Mouse (Mus musculus) splenic B cell, adult 2 months (primary cell): ENCODE data around the gene Ywhaq.
"Not testable (repeated sequence)": the region's sequence is repeated elsewhere in the genome, so short reads cannot be mapped to it uniquely, and the experiment has no call there.

Source experiments
- DNase-seq: peaks from one replicate; pipeline ENCODE4 v3.0.0-alpha.2; 2011; ENCODE audit warnings: low read depth, low spot score
- H3K27me3 ChIP-seq: 2 replicates; pipeline ENCODE4 v1.6.1; 2012; ENCODE audit warnings: mild to moderate bottlenecking, low read length, moderate library complexity, mixed read lengths; ENCODE audit not compliant: control insufficient read depth, poor library complexity, insufficient read depth, severe bottlenecking
- H3K36me3 ChIP-seq: 2 replicates; pipeline ENCODE4 v1.6.1; 2012; ENCODE audit warnings: mild to moderate bottlenecking, low read length, moderate library complexity, mixed read lengths; ENCODE audit not compliant: control insufficient read depth, poor library complexity, insufficient read depth, severe bottlenecking

Gene Ywhaq

DNA sequence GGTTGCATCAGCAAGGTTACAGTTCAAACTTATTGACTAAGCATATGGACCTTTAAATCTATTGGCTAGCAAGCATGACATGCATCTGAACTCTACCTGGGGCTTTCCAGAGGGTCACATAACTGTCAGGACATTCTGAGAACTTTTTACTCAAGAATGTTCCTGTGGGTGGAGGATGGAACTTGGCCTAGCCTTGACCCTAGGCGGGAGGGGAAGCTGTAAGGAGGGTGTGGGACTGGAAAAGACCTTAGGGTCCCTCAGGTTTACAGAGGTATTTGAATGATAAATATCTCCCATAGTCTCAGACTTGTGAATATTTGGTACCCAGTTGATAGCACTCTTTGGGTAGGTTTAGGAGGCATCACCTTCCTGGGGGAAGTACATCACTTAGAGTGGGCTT lies 11.6 kb upstream of the Ywhaq start:
- H3K27me3 ChIP-seq: no peaks in the 10 kb centered on the region
- DNase-seq: no peak
- no peaks in the 10 kb centered on the region for H3K36me3 ChIP-seq

DNA sequence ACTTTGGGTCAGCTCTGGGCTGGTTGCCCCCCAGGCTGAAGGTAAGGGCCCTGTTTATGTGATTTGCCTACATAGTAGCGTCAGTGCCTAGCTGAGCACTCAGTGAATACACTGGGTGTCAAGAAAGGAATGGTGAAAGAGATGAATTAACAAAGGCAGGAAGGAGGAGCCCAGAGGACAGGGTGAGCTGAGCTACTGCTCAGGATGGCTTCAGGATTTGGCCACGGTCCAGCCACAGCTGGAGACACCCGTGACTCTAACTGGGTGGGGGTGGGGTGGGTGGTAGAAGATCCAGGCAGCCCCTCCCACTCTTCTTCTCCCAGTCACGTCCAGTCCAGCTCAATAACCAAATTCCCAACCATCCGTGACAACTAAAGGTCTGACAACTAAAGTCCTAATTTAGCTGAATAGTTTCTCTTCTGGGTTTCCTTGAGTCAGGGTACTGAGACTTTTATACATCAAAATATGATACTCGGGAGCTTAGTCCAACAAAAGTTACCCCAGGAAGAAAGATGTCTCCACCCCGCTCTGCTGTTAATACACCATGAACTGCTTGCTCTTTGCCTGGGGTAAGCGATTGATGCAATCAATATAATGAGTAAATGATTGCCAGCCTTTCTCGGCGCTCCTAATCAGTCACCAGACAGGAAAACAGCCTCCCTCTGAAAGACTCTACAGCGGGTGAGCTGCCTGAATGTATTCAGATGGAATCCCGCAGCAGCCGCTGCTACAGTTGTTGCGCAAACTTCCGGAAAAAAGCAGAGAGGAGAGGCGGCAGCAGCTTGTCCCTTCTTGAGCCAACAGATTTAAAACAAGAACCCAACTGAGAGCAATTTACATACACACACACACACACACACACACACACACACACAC lies 8.9 kb upstream of the Ywhaq start:
- peak; percentile 27 for DNase-seq
- H3K36me3 ChIP-seq: no peaks in the 10 kb centered on the region
- H3K27me3 ChIP-seq: no peaks in the 10 kb centered on the region

- no peak for DNase-seq
- Histone ChIP-seq H3K27me3 (no peaks in the 10 kb centered on the region), H3K36me3 (no peaks in the 10 kb centered on the region)
Observed at GRCm38 (mm10) chr12:21424683-21425082, 7.2 kb upstream of the Ywhaq start.

DNA sequence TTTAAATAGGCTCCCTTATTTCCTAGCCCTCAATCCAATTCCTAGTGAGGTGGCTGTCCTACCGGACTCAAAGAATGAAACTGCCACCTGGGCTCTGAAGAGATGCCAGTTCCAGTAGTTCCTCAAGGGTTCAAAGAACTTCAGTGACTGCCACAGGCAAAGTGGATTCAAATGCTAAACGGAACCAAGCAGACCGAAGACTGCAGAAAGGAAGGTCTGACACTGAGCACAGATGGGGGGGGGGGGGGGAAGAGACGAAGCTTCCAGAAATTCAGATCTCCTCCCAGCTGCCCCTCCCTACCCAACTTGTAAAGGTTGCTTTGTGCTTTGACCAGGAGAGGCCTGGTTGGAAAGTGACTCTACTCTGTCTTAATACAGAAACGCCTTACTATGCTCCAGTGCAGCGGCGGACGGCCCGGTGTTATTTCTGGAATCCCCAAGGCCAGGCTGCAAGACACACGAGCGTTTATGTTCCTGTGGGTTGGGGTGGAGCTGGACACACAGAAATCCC lies 1.2 kb upstream of the Ywhaq start:
- peak; percentile 46 for DNase-seq

GRCm38 (mm10) chr12:21418083-21418482 lies 646 bp upstream of the Ywhaq start:
- DNase-seq: no peak
- peaks cover 5% of the 10 kb centered on the region for H3K36me3 ChIP-seq

More for the DNA sequence above, 1.2 kb upstream of the Ywhaq start:
- Histone ChIP-seq H3K27me3 (no peaks in the 10 kb centered on the region), H3K36me3 (0 out of 2 replicates have a peak, but pooled peaks cover 1% of the 10 kb centered on the region)

GRCm38 (mm10) chr12:21416506-21416905 lies 931 bp downstream of the Ywhaq start:
- Histone ChIP-seq H3K27me3 (no peaks in the 10 kb centered on the region), H3K36me3 (peaks cover 11% of the 10 kb centered on the region)
- DNase-seq: no peak

More at GRCm38 (mm10) chr12:21418083-21418482, 646 bp upstream of the Ywhaq start:
- H3K27me3 ChIP-seq: no peaks in the 10 kb centered on the region

GRCm38 (mm10) chr12:21410620-21411019 lies 6.8 kb downstream of the Ywhaq start:
- Histone ChIP-seq H3K27me3 (no peaks in the 10 kb centered on the region), H3K36me3 (peaks cover 13% of the 10 kb centered on the region)
- no peak for DNase-seq

- no peak for DNase-seq
- peaks cover 12% of the 10 kb centered on the region for H3K36me3 ChIP-seq
- H3K27me3 ChIP-seq: no peaks in the 10 kb centered on the region
Observed at GRCm38 (mm10) chr12:21409651-21410050, 7.8 kb downstream of the Ywhaq start.

GRCm38 (mm10) chr12:21408789-21409367 lies 8.6 kb downstream of the Ywhaq start:
- no peak for DNase-seq
- no peaks in the 10 kb centered on the region for H3K27me3 ChIP-seq
- peaks cover 12% of the 10 kb centered on the region for H3K36me3 ChIP-seq

- H3K36me3 ChIP-seq: no peaks in the 10 kb centered on the region
- H3K27me3 ChIP-seq: no peaks in the 10 kb centered on the region
- no peak for DNase-seq
Observed at GRCm38 (mm10) chr12:21402771-21403170, 14.7 kb downstream of the Ywhaq start.

DNA sequence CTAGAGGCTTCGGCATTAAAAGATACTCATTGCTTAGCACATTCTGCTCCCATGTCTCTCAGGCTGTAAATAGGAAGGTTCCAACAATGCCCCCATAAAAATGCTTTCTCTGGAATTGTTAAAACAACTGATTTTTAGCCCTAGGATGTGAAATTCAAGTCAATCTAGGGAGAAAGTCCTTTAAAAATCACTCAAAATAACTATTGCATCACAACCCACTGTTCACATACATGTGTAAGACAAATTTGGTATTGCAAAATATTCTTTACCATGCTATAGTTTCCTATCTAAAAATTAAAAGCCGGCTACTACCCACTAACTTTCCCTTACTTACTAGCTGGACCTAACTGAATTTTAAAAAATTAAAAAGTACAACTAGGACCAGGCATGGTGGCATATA lies 31.2 kb downstream of the Ywhaq start:
- peaks cover 6% of the 10 kb centered on the region; the same call in 1 of the 2 replicates for H3K36me3 ChIP-seq
- no peak for DNase-seq
- no peaks in the 10 kb centered on the region for H3K27me3 ChIP-seq

DNA sequence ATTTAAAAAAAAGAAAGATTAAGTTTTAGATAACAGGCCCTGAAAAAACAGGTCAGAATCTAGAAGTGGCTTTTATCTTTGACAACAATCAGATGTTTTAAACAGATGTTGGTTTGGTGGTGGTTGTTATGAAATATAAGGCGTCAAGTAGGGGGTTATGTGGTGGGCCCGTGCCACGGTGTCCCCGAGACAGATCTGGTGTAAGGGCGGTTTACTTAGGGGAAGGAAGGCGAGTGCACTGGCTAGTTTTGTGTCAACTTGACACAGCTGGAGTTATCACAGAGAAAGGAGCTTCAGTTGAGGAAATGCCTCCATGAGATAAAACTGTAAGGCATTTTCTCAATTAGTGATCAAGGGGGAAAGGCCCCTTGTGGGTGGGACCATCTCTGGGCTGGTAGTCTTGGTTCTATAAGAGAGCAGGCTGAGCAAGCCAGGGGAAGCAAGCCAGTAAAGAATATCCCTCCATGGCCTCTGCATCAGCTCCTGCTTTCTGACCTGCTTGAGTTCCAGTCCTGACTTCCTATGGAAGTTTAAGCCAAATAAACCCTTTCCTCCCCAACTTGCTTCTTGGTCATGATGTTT lies 38.6 kb downstream of the Ywhaq start:
- not testable (repeated sequence) for H3K27me3 ChIP-seq, DNase-seq, H3K36me3 ChIP-seq

GRCm38 (mm10) chr12:21375376-21376157 lies 41.9 kb downstream of the Ywhaq start:
- Histone ChIP-seq H3K27me3 (no peaks in the 10 kb centered on the region), H3K36me3 (no peaks in the 10 kb centered on the region)
- DNase-seq: no peak

- Histone ChIP-seq H3K36me3 (no peaks in the 10 kb centered on the region), H3K27me3 (no peaks in the 10 kb centered on the region)
- no peak for DNase-seq
Observed at GRCm38 (mm10) chr12:21373820-21374475, 43.5 kb downstream of the Ywhaq start.
